Mouse (Mus musculus) G1E (cell line): ENCODE measurements around the gene Trim38.

Experiments used
- CTCF ChIP-seq: IDR thresholded peaks from 2 replicates; pipeline ENCODE4 v1.5.1; 2012; ENCODE audit warnings: low read depth, low read length, inconsistent platforms, mixed read lengths
- GATA1 ChIP-seq: IDR thresholded peaks from 2 replicates; pipeline ENCODE4 v1.6.1; 2012; ENCODE audit warnings: borderline replicate concordance, low read length, inconsistent platforms, mixed read lengths
- GATA2 ChIP-seq: IDR thresholded peaks from 2 replicates; pipeline ENCODE4 v1.6.1; 2012; ENCODE audit warnings: low read depth, low read length, inconsistent platforms, borderline replicate concordance
- POLR2AphosphoS5 ChIP-seq: IDR thresholded peaks from 2 replicates; pipeline ENCODE4 v1.6.1; 2012; ENCODE audit warnings: low read depth, low read length, inconsistent platforms; ENCODE audit not compliant: insufficient replicate concordance
- TAL1 ChIP-seq: conservative IDR thresholded peaks from 2 replicates; pipeline ENCODE4 v1.6.1; 2012; ENCODE audit warnings: low read depth, low read length, inconsistent platforms, mixed read lengths

- TF ChIP-seq CTCF (no peak), TAL1 (no peak), POLR2AphosphoS5 (peak; percentile 84), GATA1 (no peak), GATA2 (no peak)
These were observed 18.2 kb upstream of the Trim38 start for GRCm38 (mm10) chr13:23751478-23751956.
